In the genomic region with DNA sequence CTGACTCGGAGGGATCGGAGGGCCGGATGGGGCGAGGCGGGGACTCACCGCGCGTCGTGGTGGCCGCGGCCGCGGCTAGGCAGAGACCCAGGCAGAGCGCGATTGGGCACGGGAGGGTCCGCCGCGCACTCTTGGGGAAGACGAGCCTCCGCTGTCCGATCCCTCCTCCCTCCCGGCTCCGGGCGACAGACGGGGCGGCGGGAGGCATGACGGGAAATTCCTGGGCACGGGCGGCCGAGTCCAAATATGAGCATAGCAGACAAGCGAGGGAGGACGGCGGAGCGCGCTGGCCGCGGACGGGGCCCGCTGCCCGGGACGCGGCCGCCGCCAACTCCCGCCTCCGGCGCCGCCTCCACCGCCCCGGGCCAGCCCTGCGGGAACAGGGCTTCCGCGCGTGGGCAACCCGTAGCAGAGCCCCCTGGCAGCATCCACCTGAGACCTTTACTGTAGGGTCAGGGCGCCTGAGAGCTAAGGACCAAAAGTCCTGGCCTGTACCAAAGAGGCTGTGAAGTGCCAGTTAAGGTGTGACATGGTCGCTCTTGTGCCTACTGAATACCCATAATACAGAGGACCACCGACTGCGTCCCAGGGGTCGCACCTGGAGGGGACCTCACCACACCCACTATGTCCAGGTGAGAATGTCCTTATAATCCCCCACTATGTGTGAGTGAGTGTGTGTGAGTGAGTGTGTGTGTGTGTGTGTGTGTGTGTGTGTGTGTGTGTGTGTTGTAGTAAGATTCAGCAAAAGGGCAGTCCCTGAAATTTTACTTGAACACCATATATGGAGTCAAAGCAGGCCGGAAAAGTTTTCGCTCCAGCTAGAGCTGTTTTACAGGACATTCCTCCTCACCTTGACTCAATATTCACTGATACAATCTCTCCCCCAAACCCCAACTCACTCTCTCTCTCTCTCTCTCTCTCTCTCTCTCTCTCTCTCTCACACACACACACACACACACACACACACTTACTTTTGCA, we compare ENCODE assay signal across 8 mouse cellular contexts. TPM values are rescaled to one million over a fixed set of nuclear protein-coding genes. Genes with fewer than 3 reads are reported as not detected.
DNase-seq lines count a peak whose midpoint lies in the region; ATAC-seq and TF ChIP-seq lines count a peak whose summit lies in the region.

A gene (minus strand): TSS at position 317 of the 978 bp plus-strand sequence.

- 3% methylated on average over 59 of the region's 64 CpGs for WGBS in forebrain, embryonic 12.5 days
- WGBS in heart, embryonic 15.5 days = 1% methylated on average over 55 of the region's 64 CpGs
- 3% methylated on average over 61 of the region's 64 CpGs for WGBS in liver, embryonic 15.5 days (ENCODE audit: insufficient replicate concordance)
- 3% methylated on average over 64 of the region's 64 CpGs for whole genome bisulfite sequencing in neural tube, embryonic 12.5 days

- peak within 1 kb of the TSS; percentile 73 for H3K9ac ChIP-seq in ES-Bruce4 (ENCODE audit: low read depth, poor library complexity, severe bottlenecking)
- peak within 1 kb of the TSS; percentile 65 for H3K9ac ChIP-seq in forebrain, embryonic 12.5 days
- peak within 1 kb of the TSS; percentile 78 for H3K9ac ChIP-seq in heart, embryonic 15.5 days
- H3K9ac ChIP-seq in liver, embryonic 15.5 days = peak within 1 kb of the TSS; percentile 25; the same call in 1 of the 2 replicates
- peak within 1 kb of the TSS; percentile 71 for H3K9ac ChIP-seq in neural tube, embryonic 12.5 days

- no peak within 1 kb of the TSS for H3K27ac ChIP-seq in ES-Bruce4 (ENCODE audit: insufficient read depth, low read length)
- H3K27ac ChIP-seq in forebrain, embryonic 12.5 days = no peak within 1 kb of the TSS
- peak within 1 kb of the TSS; percentile 96 for H3K27ac ChIP-seq in heart, embryonic 15.5 days
- no peak within 1 kb of the TSS for H3K27ac ChIP-seq in liver, embryonic 15.5 days (replicated peaks)
- no peak within 1 kb of the TSS for H3K27ac ChIP-seq in neural tube, embryonic 12.5 days

- H3K9me3 ChIP-seq in ES-Bruce4 (replicated peaks; ENCODE audit: control insufficient read depth, insufficient read depth, low read length, poor library complexity, severe bottlenecking) = no peaks in the 10 kb centered on the region
- H3K9me3 ChIP-seq in forebrain, embryonic 12.5 days = no peaks in the 10 kb centered on the region
- H3K9me3 ChIP-seq in heart, embryonic 15.5 days (replicated peaks) = no peaks in the 10 kb centered on the region
- H3K9me3 ChIP-seq in liver, embryonic 15.5 days (replicated peaks) = no peaks in the 10 kb centered on the region
- no peaks in the 10 kb centered on the region for H3K9me3 ChIP-seq in neural tube, embryonic 12.5 days

- no peaks in the 10 kb centered on the region for H3K36me3 ChIP-seq in ES-Bruce4 (ENCODE audit: control insufficient read depth, insufficient read depth, low read length, poor library complexity, severe bottlenecking)
- no peaks in the 10 kb centered on the region for H3K36me3 ChIP-seq in forebrain, embryonic 12.5 days (replicated peaks)
- peaks cover 4% of the 10 kb centered on the region; the same call in 1 of the 2 replicates for H3K36me3 ChIP-seq in heart, embryonic 15.5 days
- H3K36me3 ChIP-seq in liver, embryonic 15.5 days (replicated peaks) = no peaks in the 10 kb centered on the region
- no peaks in the 10 kb centered on the region for H3K36me3 ChIP-seq in neural tube, embryonic 12.5 days

- H3K4me2 ChIP-seq in forebrain, embryonic 12.5 days = peak within 1 kb of the TSS; percentile 95
- peak within 1 kb of the TSS; percentile 72 for H3K4me2 ChIP-seq in heart, embryonic 15.5 days
- H3K4me2 ChIP-seq in liver, embryonic 15.5 days = peak within 1 kb of the TSS; percentile 69
- H3K4me2 ChIP-seq in neural tube, embryonic 12.5 days (replicated peaks) = peak within 1 kb of the TSS; percentile 97

- DNase-seq in brain, embryonic 14.5 days (ENCODE audit: low read depth) = peak; percentile 87
- DNase-seq in kidney, postnatal 10 days = peak; percentile 91
- DNase-seq in urinary bladder, postnatal 14 days (ENCODE audit: low spot score) = peak; percentile 85

- no peak for TF ChIP-seq CTCF in ES-Bruce4 (IDR thresholded peaks at IDR 0.05; ENCODE audit: low read depth, low read length)
- no peak for TF ChIP-seq CTCF in brain, embryonic 14.5 days (IDR thresholded peaks at IDR 0.05; ENCODE audit: borderline replicate concordance, extremely low read depth, insufficient read depth, insufficient read length)

- H3K4me1 ChIP-seq in ES-Bruce4 (ENCODE audit: control insufficient read depth, insufficient read depth, low read length) = no peaks in the 10 kb centered on the region
- peaks cover 10% of the 10 kb centered on the region for H3K4me1 ChIP-seq in forebrain, embryonic 12.5 days
- peaks cover 57% of the 10 kb centered on the region for H3K4me1 ChIP-seq in heart, embryonic 15.5 days (replicated peaks)
- H3K4me1 ChIP-seq in liver, embryonic 15.5 days (replicated peaks) = peaks cover 7% of the 10 kb centered on the region; the same call in 1 of the 2 replicates
- peaks cover 12% of the 10 kb centered on the region for H3K4me1 ChIP-seq in neural tube, embryonic 12.5 days

- no peak for TF ChIP-seq POLR2A in ES-Bruce4 (IDR thresholded peaks at IDR 0.05; ENCODE audit: insufficient read depth, low read length)
- no peak for TF ChIP-seq POLR2A in brain, embryonic 14.5 days (IDR thresholded peaks at IDR 0.05; ENCODE audit: borderline replicate concordance, extremely low read depth, insufficient read depth, insufficient read length, poor library complexity, severe bottlenecking)

- H3K27me3 ChIP-seq in ES-Bruce4 (ENCODE audit: control insufficient read depth, insufficient read depth, low read length, poor library complexity, severe bottlenecking) = peaks cover 8% of the 10 kb centered on the region
- peaks cover 38% of the 10 kb centered on the region for H3K27me3 ChIP-seq in forebrain, embryonic 12.5 days
- no peaks in the 10 kb centered on the region for H3K27me3 ChIP-seq in heart, embryonic 15.5 days
- peaks cover 42% of the 10 kb centered on the region for H3K27me3 ChIP-seq in liver, embryonic 15.5 days
- peaks cover 3% of the 10 kb centered on the region; the same call in 1 of the 2 replicates for H3K27me3 ChIP-seq in neural tube, embryonic 12.5 days (replicated peaks)

- no peak for TF ChIP-seq EP300 in ES-Bruce4 (IDR thresholded peaks at IDR 0.05; ENCODE audit: insufficient read depth, low read depth, low read length)

- H3K4me3 ChIP-seq in ES-Bruce4 (ENCODE audit: low read depth, low read length) = peak within 1 kb of the TSS; percentile 73
- H3K4me3 ChIP-seq in forebrain, embryonic 12.5 days (replicated peaks) = peak within 1 kb of the TSS; percentile 62
- peak within 1 kb of the TSS; percentile 89 for H3K4me3 ChIP-seq in heart, embryonic 15.5 days
- peak within 1 kb of the TSS; percentile 53 for H3K4me3 ChIP-seq in liver, embryonic 15.5 days (replicated peaks)
- peak within 1 kb of the TSS; percentile 58 for H3K4me3 ChIP-seq in neural tube, embryonic 12.5 days

- peak; percentile 79 for ATAC-seq in forebrain, embryonic 12.5 days (ENCODE audit: low FRiP score)
- ATAC-seq in heart, embryonic 15.5 days (replicated peaks; ENCODE audit: insufficient number of reproducible peaks, insufficient read depth, low FRiP score, low read depth) = peak; percentile 87
- peak; percentile 58 for ATAC-seq in liver, embryonic 15.5 days (ENCODE audit: insufficient read depth)
- peak; percentile 88 for ATAC-seq in neural tube, embryonic 12.5 days (ENCODE audit: low FRiP score, low read depth)

RNA-seq across cellular contexts. Expression of the gene that starts here (rescaled TPM):
- 2.6 and 3.2 TPM in 2 replicates for polyA plus RNA-seq in ES-Bruce4 (2011; ENCODE audit: insufficient read depth, insufficient read length, low read depth, missing spikeins)
- polyA plus RNA-seq in brain, embryonic 14.5 days (2012; rRNA removed) = 3.2 and 4.1 TPM in 2 replicates
- 7.0 and 11.4 TPM in 2 replicates for polyA plus RNA-seq in forebrain, embryonic 12.5 days (2016; fragmentation: Nextera tagmentation; extraction: Ambion mirVana)
- polyA plus RNA-seq in heart, embryonic 15.5 days (2015; fragmentation: Nextera tagmentation; extraction: Ambion mirVana) = 35.4 and 35.5 TPM in 2 replicates
- polyA plus RNA-seq in liver, embryonic 15.5 days (2015; fragmentation: Nextera tagmentation; extraction: Ambion mirVana) = 1.2 and 1.3 TPM in 2 replicates
- polyA plus RNA-seq in neural tube, embryonic 12.5 days (2016; fragmentation: Nextera tagmentation; extraction: Ambion mirVana) = 3.4 and 3.5 TPM in 2 replicates

Comparison
In these comparisons a context has a peak if more than half of its experiments do, and no peak if none do; other contexts are left out.
1. H3K9ac ChIP-seq: peak in every context shown above with its lines; median percentile 78 in heart, embryonic 15.5 days; 73 in ES-Bruce4; 71 in neural tube, embryonic 12.5 days; 65 in forebrain, embryonic 12.5 days; 25 in liver, embryonic 15.5 days.